Mouse (Mus musculus) midbrain, embryonic 13.5 days (tissue): Measurements from ENCODE around the gene Med13l. TPM values are rescaled to one million over a fixed set of nuclear protein-coding genes. Genes with fewer than 3 reads are reported as not detected.

Experiments used
- ATAC-seq: fragments of 200-750 bp; cut with Nextera tagmentation; 2 replicates; pipeline ENCODE4 v1.8.0; 2017; ENCODE audit warnings: mild to moderate bottlenecking, moderate TSS enrichment, moderate library complexity
- H3K27ac ChIP-seq: fragments of 300-500 bp; sonication (generic); 2 replicates; pipeline ENCODE4 v1.5.1; 2015; ENCODE audit warnings: inconsistent platforms, mild to moderate bottlenecking, moderate library complexity
- H3K27me3 ChIP-seq: fragments of 300-500 bp; sonication (generic); 2 replicates; pipeline ENCODE4 v1.6.1; 2015; ENCODE audit warnings: mild to moderate bottlenecking, inconsistent platforms
- H3K36me3 ChIP-seq: fragments of 300-500 bp; sonication (generic); 2 replicates; pipeline ENCODE4 v1.6.1; 2015; ENCODE audit warnings: mild to moderate bottlenecking, inconsistent platforms
- H3K4me1 ChIP-seq: fragments of 300-500 bp; sonication (generic); replicated peaks from 2 replicates; pipeline ENCODE4 v1.6.1; 2015; ENCODE audit warnings: inconsistent platforms
- H3K4me2 ChIP-seq: fragments of 300-500 bp; sonication (generic); replicated peaks from 2 replicates; pipeline ENCODE4 v1.6.1; 2015; ENCODE audit warnings: moderate library complexity, mild to moderate bottlenecking, inconsistent platforms
- H3K4me3 ChIP-seq: fragments of 300-500 bp; sonication (generic); replicated peaks from 2 replicates; pipeline ENCODE4 v1.5.1; 2015; ENCODE audit warnings: mild to moderate bottlenecking, inconsistent platforms
- H3K9ac ChIP-seq: fragments of 300-500 bp; sonication (generic); replicated peaks from 2 replicates; pipeline ENCODE4 v1.6.1; 2015; ENCODE audit warnings: mild to moderate bottlenecking, inconsistent platforms
- H3K9me3 ChIP-seq: fragments of 300-500 bp; sonication (generic); 2 replicates; pipeline ENCODE4 v1.6.1; 2016; ENCODE audit warnings: mild to moderate bottlenecking, inconsistent platforms
- whole genome bisulfite sequencing: fragments of 180-500 bp; shearing (Covaris S2); methylation state at CpG from one replicate; pipeline ENCODE4 v1.1.7; 2015; 5-methylcytosine and 5-hydroxymethylcytosine counted together
- polyA plus RNA-seq: library from polyadenylated mRNA; unstranded; fragments of >200 nt; fragmentation: Nextera tagmentation; extraction: Ambion mirVana; gene quantifications from 2 replicates; pipeline ENCODE4 v1.2.1, GENCODE M21; 2015

The Med13l gene
- polyA plus RNA-seq, 1 experiment from 2014 or later = 16.9 TPM

DNA sequence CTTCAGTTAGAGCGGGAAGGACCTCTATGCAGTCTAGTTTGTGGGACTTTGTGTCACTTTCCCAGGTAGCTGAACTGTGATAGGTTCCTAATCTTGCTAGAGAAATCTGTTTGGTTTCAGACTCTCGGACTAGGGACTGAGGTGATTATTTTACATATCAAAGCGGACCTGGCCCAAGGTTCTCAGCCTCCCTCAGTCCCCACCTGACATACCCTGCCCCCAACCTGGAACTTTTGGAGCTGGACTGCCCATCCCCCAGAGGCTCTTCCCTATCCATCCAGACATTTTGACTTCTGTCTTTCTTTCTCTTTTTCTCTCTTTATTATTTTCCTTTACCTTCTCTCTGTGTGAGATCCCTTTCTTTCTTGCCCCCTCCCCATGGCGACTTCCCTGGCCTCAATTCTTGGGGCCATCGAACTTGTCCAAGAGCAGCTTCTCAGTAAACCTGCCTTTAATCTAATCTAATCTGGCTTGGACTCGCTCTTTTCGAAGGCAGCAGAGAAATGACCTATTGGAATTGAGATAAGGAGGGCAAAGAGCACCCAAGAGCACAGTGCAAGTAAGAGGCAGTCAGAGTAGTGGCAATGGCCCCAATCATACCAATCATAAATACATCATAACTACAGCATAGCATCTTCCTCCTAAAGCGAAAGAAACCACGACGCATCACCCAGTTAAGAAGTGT lies 130.7 kb downstream of the Med13l start:
- Histone ChIP-seq H3K9me3 (no peaks in the 10 kb centered on the region), H3K4me2 (no peak overlapping the region), H3K4me1 (peaks cover 51% of the 10 kb centered on the region), H3K36me3 (no peaks in the 10 kb centered on the region), H3K9ac (no peak overlapping the region), H3K4me3 (no peak overlapping the region), H3K27ac (0 out of 2 replicates have a peak overlapping the region, but pooled peaks have one; percentile 39), H3K27me3 (no peaks in the 10 kb centered on the region)
- 81% methylated on average over 10 of the region's 10 CpGs for WGBS
- ATAC-seq = no peak

DNA sequence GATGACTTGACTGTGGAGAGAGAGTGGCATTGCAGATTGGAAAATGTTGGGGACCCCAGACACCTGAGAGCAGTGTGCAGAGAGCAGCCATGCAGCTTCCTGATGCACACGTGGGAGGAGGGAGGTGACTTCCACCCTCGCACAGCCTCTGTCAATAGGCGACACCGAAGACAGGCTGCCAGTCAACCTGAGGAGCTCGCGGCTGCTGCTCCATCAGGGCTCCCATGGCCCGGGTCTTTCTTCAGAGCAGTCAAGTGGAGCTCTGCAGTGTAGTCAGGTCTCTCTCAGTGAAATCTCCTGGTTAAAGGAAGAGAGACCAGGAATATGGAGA lies 131.2 kb downstream of the Med13l start:
- no peak overlapping the region for H3K4me2 ChIP-seq
- no peak overlapping the region for H3K4me3 ChIP-seq
- no peaks in the 10 kb centered on the region for H3K27me3 ChIP-seq
- H3K9ac ChIP-seq = no peak overlapping the region
- H3K9me3 ChIP-seq = no peaks in the 10 kb centered on the region
- WGBS = 53% methylated on average over 7 of the region's 7 CpGs
- no peaks in the 10 kb centered on the region for H3K36me3 ChIP-seq
- ATAC-seq = no peak
- peaks cover 54% of the 10 kb centered on the region for H3K4me1 ChIP-seq
- H3K27ac ChIP-seq = 0 out of 2 replicates have a peak overlapping the region, but pooled peaks have one; percentile 39

DNA sequence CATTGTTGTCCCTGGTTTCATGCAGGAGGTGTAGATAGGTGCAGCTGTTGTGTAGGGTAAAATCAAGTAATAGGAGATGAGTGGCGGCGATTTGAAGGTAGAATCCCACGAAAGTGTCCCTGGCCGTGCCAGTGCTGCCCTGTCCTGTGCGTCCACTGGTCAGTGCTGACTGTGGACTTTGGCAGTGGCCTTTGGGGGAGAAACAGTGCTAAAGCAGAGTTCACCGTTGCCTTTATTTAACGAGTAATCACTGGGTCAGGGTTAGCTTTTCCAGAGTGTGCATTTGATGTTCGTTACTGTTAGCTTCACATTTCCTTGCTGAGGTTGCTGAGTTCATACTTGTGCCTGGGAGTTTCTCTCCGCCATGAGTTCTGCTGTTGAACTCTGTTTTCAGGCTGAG lies 133.5 kb downstream of the Med13l start:
- ATAC-seq = no peak

DNA sequence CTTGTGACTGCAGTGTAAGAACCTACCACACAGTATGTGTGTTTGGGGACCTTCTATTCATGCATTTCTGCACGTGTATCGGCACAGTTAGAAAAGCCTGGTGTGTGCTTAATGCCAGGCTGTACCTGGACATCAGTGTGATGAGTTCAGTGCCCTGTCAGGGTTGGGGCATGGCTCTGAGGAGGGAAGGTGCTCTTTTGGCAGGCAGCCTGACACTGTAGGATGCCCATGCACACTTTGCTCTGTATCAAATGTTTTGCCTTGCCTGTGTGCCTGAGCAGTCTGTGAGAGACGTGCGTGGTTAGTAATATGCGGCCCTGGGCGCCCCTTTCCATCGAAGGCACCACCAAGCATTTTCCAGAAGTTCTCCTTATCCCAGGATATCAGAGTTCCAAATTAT lies 136.6 kb downstream of the Med13l start:
- H3K4me2 ChIP-seq = no peak overlapping the region
- 92% methylated on average over 7 of the region's 7 CpGs for WGBS
- H3K27ac ChIP-seq = no peak overlapping the region
- H3K9ac ChIP-seq = no peak overlapping the region
- H3K9me3 ChIP-seq = no peaks in the 10 kb centered on the region
- H3K4me3 ChIP-seq = no peak overlapping the region
- peaks cover 46% of the 10 kb centered on the region for H3K4me1 ChIP-seq
- no peaks in the 10 kb centered on the region for H3K36me3 ChIP-seq
- H3K27me3 ChIP-seq = no peaks in the 10 kb centered on the region
- no peak for ATAC-seq

More for the DNA sequence above, 133.5 kb downstream of the Med13l start:
- Histone ChIP-seq H3K4me3 (no peak overlapping the region), H3K9me3 (no peaks in the 10 kb centered on the region), H3K27ac (no peak overlapping the region), H3K36me3 (no peaks in the 10 kb centered on the region), H3K4me2 (no peak overlapping the region), H3K9ac (no peak overlapping the region), H3K27me3 (no peaks in the 10 kb centered on the region), H3K4me1 (peaks cover 39% of the 10 kb centered on the region)
- WGBS = 95% methylated on average over 9 of the region's 9 CpGs

DNA sequence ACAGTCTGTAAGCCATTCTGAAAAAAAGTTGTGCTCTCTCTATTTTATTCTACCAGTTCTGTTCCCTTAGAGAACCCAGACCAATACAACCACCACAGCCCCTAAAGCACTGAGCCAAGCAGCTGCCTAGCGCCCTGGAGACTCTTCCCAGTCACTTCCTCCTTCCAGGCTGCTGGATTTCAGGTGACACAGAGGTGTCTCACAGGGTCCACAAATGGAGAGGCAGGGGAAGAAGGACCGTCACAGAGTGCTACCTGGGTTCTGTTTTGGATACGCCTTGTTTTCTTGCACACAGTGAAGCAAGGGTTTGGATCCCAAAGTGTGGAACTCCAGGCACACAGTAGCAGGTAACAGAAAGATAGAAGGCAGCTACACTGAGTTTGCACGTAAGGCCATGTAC lies 140.5 kb downstream of the Med13l start:
- Histone ChIP-seq H3K4me1 (peaks cover 68% of the 10 kb centered on the region), H3K9ac (no peak overlapping the region; the same call in 1 of the 2 replicates), H3K27me3 (no peaks in the 10 kb centered on the region), H3K4me2 (no peak overlapping the region), H3K27ac (no peak overlapping the region), H3K9me3 (no peaks in the 10 kb centered on the region), H3K4me3 (no peak overlapping the region), H3K36me3 (no peaks in the 10 kb centered on the region)
- WGBS = 84% methylated on average over 4 of the region's 4 CpGs
- ATAC-seq = no peak

DNA sequence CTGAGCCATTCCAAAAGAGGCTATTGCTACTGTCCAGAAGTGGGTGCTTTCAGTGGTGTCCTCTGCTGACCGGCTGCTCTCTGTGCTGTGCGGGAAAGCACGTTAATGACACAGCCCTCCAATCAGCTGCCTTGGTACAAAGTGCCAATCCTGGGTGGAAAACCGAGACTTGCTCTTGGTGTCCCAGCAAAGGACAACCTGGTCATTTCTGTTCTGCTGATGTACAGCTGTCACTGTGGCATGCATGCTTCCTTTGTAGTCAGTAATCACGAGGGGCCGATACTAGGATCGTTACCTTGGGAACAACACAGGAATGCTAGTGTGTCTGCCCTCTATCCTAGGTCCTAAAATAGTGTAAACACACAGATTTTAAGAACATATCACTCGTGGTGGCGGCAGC lies 142.2 kb downstream of the Med13l start:
- Histone ChIP-seq H3K4me3 (no peak overlapping the region), H3K27me3 (no peaks in the 10 kb centered on the region), H3K36me3 (no peaks in the 10 kb centered on the region), H3K9ac (no peak overlapping the region), H3K4me2 (no peak overlapping the region), H3K4me1 (peaks cover 73% of the 10 kb centered on the region), H3K9me3 (no peaks in the 10 kb centered on the region), H3K27ac (no peak overlapping the region)
- ATAC-seq = no peak
- WGBS = 7% methylated on average over 9 of the region's 9 CpGs

DNA sequence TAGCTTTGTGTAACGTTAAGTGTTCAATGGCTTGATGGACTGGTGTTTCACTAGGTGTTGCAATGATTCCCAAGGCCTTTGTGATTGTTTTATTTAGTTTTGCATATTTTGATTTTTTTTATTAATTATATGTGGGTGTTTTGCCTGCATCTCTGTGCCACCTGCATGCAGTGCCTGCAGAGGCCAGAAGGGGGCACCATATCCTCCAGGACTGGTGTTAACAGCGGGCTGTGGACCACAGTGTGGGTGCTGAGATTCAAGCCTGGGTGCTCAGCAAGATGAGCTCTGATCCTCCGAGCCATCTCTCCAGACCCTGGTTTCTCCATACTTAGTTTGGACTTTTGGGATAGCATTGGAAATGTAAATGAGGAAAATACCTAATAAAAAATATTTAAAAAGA lies 143.7 kb downstream of the Med13l start:
- WGBS = 81% methylated on average over 3 of the region's 3 CpGs
- peaks cover 86% of the 10 kb centered on the region for H3K4me1 ChIP-seq
- no peak overlapping the region for H3K27ac ChIP-seq
- no peak overlapping the region for H3K4me3 ChIP-seq
- H3K9me3 ChIP-seq = no peaks in the 10 kb centered on the region
- H3K27me3 ChIP-seq = no peaks in the 10 kb centered on the region
- H3K36me3 ChIP-seq = no peaks in the 10 kb centered on the region
- no peak overlapping the region for H3K9ac ChIP-seq
- no peak overlapping the region for H3K4me2 ChIP-seq
- ATAC-seq = no peak

DNA sequence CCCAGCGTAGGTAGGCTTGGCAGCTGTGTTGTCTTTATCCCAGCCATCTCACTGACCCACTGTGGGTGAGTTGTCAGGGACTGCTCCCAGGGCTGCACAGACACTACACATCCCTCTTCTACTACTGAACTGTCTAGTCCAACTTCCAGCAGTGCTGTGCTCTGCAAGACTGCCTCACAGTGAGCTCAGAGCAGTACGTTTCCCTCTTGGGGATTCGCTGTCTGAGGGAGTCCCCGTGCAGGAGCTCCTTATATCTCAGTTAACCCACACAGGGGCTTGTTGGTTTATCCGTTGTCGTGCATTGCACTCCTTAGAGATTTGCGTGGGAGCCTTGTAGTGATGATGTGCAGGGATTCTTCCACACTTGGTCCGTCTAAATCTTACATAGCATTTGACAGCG lies 144.5 kb downstream of the Med13l start:
- no peak for ATAC-seq

DNA sequence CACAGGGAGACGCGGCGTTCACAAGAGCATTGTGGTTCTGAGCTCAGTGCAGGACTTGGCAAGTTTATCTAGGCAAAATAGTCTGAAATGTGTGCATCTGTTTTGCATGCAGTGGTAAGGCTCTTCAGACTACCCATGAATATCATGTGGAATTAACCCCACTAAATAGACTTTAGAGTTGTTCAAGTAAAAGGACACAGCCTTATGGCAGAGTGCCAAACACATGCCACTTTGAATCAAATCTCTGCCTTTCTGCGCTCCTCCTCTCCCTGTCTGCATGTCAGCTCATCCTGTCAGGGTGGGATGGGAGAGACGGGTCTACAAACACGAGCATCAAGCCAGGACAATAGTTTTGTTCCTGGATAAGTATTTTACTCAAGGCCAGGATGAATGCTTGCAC lies 145.5 kb downstream of the Med13l start:
- H3K9ac ChIP-seq = no peak overlapping the region; the same call in 1 of the 2 replicates
- H3K4me3 ChIP-seq = no peak overlapping the region
- WGBS = 38% methylated on average over 6 of the region's 6 CpGs
- no peak overlapping the region; the same call in 1 of the 2 replicates for H3K4me2 ChIP-seq
- no peaks in the 10 kb centered on the region for H3K27me3 ChIP-seq
- H3K9me3 ChIP-seq = no peaks in the 10 kb centered on the region
- ATAC-seq = peak; percentile 29; the same call in 1 of the 2 replicates
- peaks cover 94% of the 10 kb centered on the region for H3K4me1 ChIP-seq
- peak overlapping the region; percentile 46 for H3K27ac ChIP-seq
- no peaks in the 10 kb centered on the region for H3K36me3 ChIP-seq

More for the DNA sequence above, 144.5 kb downstream of the Med13l start:
- H3K36me3 ChIP-seq = no peaks in the 10 kb centered on the region
- H3K4me2 ChIP-seq = no peak overlapping the region
- H3K4me1 ChIP-seq = peaks cover 94% of the 10 kb centered on the region
- no peaks in the 10 kb centered on the region for H3K27me3 ChIP-seq
- H3K9ac ChIP-seq = no peak overlapping the region
- H3K9me3 ChIP-seq = no peaks in the 10 kb centered on the region
- WGBS = 85% methylated on average over 9 of the region's 9 CpGs
- no peak overlapping the region for H3K4me3 ChIP-seq
- no peak overlapping the region for H3K27ac ChIP-seq

DNA sequence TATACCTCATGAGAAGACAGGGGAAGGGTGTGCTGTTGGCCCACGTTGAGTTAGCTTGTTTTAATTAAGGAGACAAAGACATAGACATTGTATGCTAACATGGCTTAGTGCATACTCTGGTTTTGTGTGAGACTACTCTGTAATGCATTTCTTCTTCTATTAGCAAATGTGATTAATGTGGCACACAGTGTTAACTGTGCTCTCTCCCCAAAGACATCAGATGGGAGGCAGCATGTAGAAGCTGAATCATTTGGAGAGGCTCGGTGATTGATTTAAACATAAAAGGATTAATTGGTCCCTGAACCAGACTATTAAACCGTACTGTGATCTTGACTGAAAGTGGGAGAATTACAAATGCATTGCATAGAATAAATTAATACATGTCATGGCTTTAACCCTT lies 145.9 kb downstream of the Med13l start:
- Histone ChIP-seq H3K27ac (peak overlapping the region; percentile 46), H3K4me2 (no peak overlapping the region; the same call in 1 of the 2 replicates), H3K27me3 (no peaks in the 10 kb centered on the region), H3K9ac (no peak overlapping the region; the same call in 1 of the 2 replicates), H3K36me3 (no peaks in the 10 kb centered on the region), H3K4me1 (peaks cover 94% of the 10 kb centered on the region), H3K9me3 (no peaks in the 10 kb centered on the region), H3K4me3 (no peak overlapping the region)
- WGBS = 21% methylated on average over 3 of the region's 3 CpGs
- 0 out of 2 replicates have a peak, but pooled peaks have one; percentile 13 for ATAC-seq

DNA sequence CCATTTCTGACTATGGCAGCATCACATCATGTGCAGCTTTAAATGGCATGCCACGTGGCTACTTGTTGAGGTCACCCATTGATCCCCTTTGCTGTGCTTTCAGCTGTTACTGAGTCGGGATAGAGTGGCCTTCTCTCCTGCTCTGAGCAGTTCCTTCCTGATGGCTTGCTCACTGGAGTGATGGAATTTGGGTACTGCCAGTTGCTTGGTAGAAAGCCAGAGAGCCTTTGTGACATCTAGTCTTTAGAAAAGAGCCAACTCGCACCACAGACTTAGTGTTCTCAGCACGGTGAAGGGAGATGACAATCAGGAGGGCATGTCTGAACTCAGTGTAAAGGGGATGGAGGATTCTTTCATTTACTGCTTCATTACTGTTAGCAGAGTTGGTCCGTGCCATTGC lies 147.0 kb downstream of the Med13l start:
- no peak overlapping the region for H3K27ac ChIP-seq
- H3K36me3 ChIP-seq = no peaks in the 10 kb centered on the region
- no peaks in the 10 kb centered on the region for H3K27me3 ChIP-seq
- no peaks in the 10 kb centered on the region for H3K9me3 ChIP-seq
- 55% methylated on average over 5 of the region's 5 CpGs for WGBS
- no peak overlapping the region for H3K4me3 ChIP-seq
- peaks cover 93% of the 10 kb centered on the region for H3K4me1 ChIP-seq
- H3K9ac ChIP-seq = no peak overlapping the region
- ATAC-seq = no peak
- no peak overlapping the region for H3K4me2 ChIP-seq

DNA sequence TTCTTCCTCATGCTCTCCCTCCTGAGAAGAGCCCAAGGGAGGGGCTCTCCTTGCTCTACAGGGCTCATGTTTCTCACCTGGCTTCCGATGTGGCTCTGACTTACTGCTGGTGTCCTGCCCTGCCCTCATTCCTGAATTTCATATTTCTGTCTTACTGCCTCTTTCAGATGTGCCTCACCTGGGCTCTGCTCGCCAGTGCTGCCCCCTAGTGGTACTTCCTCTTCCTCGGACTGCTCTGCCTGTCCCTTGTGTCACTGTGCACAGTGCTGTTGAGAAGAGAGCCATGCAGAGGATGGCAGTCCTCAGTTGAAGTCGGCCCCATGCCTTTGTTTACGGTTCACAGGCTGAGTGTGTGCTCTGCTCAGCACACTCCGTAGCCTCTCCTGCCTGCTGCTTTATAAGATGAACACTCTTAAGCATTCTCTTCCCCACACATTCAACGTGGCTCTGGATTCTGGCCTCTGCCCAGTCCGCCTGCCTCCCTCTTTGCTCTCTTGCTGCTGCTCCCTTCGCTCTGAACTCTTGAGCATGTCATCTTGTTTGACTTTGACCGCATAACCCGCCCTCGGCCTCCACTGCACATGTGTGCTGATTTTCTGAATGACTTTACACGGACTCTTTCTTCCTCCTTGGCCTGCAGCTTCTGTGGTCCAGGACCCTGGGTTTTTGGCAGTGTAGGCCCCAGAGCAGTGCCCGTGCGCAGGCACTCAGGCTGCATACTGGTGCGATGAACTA lies 147.9 kb downstream of the Med13l start:
- H3K27ac ChIP-seq = no peak overlapping the region
- no peak overlapping the region for H3K9ac ChIP-seq
- H3K4me2 ChIP-seq = no peak overlapping the region
- no peaks in the 10 kb centered on the region for H3K36me3 ChIP-seq
- H3K9me3 ChIP-seq = no peaks in the 10 kb centered on the region
- no peaks in the 10 kb centered on the region for H3K27me3 ChIP-seq
- peaks cover 84% of the 10 kb centered on the region for H3K4me1 ChIP-seq
- WGBS = 70% methylated on average over 16 of the region's 16 CpGs
- peak; percentile 32 for ATAC-seq
- H3K4me3 ChIP-seq = no peak overlapping the region
